Mouse (Mus musculus) c-Kit-positive CD71-positive TER-119-positive erythroid progenitor cells, embryonic 14.5 days (primary cell): ENCODE measurements around the gene Utp3.

Experiments used
- DNase-seq: peaks from one replicate; pipeline ENCODE4 v3.0.0-alpha.2; 2013; ENCODE audit warnings: low spot score

Gene Utp3

DNA sequence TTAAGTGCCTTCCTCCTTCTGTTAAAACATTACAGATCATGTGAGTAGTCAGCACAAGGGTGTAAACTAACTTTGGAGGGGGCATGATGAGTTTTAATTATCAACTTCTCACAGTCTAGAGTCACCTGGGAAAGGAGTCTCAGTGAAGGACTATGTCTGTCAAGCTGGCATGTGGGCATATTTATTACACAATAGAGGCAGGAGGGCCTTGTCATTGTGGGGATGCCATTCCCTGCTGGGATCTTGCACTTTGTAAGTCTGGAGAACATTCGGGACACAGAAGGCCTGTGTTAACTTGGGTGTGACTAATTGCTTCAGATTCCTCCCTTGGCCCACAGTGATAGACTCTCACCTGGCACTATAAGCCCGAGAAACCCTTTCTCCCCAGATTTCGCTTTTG lies 15.3 kb downstream of the Utp3 start:
- no peak for DNase-seq

DNA sequence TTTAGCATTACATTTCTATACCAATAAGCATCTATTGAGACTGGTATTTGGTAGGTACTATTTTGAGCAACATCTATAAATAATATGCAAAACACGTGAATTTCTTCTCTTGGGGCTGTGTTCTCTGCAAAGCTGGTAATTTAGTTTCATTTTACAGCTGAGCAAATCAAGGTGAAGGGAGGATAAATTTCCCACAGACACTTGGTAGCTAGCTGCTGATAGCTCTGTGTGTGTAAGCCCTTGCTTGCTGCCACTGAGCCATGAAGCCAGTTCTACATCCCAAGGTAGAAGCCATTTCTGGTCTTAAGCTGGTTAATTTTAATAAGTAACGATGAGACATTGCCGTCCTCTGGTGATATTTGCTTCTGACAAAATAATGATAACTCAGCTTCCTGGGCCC lies 20.6 kb downstream of the Utp3 start:
- DNase-seq = no peak

DNA sequence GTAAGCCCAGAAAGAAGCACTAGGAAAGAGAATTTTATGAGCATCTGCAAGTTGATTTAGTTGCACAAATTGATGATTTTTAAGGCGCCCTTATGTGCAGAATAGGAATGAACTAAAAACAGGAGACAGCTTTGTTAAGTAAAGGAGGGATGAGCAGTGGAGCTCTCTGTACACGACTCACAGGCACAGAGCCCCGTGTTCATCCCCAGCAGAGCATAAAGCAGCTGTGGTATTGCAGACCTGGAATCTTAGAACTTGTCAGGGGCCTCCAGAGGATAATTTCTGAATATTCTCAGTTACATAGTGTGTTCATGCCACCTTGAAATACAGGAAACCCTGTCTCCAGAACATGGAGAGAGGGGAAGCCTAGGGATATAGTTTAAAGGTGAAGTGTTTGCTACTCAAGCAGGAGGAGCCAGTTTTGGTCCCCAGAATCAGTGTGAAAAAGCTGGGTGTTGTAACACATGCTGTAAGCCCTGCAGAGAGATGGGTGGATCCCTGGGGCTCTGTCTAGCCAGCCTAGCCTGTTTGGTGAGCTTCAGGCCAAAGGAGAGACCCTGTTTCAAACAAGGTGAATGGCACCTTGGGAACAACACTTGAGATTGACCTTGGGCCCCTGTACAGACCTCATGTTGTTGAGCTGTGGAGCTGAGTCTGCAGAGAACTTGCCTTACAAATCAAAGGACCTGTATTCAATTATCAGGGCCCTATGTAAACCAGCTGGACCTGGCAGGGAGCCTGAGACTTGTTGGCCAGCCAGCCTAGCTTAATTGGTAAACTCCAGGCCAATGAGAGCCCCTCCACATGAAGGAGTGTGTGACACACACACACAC lies 21.5 kb downstream of the Utp3 start:
- no peak for DNase-seq

DNA sequence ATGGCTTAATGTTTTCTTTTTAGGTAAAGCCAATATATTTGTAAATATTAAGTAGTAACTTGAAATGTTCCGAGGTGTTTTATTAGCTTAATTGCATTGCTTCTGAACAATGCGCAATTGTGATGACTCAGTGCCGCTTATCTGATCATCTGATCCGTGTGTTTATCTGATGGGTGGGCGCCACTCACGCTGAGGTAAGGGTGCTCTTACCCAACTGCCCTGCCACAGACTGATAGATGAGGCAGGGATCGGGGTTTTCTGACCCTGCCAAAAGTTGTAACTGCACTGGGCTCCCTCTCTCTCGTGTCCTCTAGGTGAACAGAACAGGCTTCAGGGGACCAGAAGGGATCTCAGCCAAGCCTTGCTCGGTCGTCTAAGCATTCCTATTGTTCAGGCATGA lies 26.4 kb downstream of the Utp3 start:
- no peak for DNase-seq

DNA sequence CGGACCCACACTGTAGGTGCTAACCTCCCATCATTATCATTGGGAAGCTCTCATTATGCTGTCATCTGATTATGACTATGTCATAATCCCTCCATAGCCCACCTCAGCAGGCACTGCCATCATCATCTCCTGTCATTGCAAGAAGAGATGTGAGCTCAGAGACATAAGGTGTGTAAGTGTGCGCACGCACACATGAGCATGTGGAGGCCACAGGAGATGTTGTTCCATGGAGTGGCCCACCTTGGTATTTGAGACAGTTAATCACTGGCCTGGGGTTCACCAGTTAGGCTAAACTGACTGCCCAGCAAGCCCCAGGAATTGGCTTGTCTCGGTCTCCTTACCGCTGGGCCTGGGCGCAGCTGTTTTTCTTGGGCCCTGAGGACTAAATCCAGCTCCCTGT lies 27.1 kb downstream of the Utp3 start:
- DNase-seq = no peak

DNA sequence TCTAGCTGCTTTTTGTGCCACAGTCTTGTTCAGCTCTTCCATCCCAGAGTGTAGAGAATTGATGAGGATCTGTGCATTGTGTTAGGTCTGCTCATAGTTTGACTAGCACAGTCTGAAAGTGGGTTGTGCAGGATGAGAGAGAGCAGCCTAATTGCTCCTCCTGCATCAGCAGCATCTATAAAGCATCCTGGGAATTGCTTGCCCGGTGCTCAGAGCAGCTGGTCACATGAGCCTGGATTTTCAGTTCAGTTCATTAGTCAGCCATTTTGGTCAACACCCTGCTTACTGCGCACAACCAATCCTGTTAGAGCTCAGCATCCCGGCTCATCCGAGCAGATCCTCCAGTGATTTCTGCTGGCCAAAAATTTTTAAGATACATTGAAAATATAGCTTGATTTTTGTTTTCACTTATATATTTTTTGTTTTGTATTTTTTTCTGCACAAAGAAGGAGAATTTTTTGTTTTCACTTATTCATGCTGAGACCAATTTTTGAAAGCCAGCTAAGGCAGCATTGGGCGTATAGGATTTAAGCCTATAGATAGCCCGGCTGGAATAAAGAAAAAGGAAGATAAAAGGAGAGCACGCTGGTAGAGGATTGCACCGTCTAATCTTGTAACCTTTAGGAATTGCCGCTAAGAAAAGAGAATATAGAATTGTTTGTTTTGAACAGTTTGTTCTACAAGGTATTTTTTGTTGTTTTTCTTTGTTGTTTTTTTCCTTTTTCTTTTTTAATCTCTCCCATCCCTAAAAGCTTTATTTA lies 29.2 kb downstream of the Utp3 start:
- DNase-seq = no peak

DNA sequence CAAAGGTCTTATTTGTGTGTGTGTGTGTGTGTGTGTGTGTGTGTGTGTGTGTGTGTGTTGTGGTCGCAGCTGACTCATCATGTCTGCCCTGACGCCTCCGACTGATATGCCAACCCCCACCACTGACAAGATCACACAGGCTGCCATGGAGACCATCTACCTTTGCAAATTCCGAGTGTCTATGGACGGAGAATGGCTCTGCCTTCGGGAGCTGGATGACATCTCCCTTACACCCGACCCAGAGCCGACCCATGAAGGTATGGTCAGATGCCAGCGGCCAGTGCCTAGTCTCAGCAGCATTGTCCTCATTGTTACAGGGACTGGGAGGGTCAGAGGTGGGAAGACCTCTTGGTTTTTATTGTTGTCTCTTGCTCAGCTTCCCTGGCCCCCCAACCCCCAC lies 29.8 kb downstream of the Utp3 start:
- DNase-seq = no peak

DNA sequence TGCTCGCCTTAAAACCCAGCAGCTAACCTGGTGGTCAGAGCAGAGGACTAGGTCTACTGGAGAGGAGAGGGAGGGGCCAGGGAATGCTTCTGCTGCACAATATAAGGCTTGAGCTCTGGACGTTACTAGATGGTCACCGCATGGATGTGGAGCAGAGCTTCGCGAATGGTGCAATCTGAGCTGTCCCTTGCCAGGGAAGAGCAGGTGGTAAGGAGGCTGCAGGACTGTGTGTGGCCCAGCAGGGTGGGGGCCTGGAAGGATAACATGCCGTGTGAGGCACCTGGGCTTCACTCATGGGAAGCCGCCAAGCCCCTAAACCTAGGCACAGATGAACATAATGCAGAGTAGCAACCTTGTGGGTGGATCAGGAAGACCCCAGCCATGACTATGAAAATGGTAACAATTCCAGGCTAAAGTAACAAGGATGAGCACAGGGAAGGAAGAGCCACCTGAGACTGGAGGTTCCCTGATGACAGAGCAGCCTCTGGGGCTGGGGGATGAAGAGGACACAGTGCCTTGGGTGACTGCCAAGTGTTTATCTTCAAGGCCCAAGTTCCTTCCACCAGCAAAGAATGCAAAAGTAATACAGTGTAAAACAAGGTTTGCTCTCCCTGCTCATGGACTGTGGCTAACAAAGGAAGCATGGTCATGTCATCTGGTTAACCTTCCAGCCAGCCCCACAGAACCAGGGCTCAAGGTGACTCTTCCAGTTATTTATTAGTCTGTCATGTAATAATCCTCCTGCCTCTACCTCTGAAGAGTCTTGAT lies 32.3 kb downstream of the Utp3 start:
- DNase-seq = no peak

DNA sequence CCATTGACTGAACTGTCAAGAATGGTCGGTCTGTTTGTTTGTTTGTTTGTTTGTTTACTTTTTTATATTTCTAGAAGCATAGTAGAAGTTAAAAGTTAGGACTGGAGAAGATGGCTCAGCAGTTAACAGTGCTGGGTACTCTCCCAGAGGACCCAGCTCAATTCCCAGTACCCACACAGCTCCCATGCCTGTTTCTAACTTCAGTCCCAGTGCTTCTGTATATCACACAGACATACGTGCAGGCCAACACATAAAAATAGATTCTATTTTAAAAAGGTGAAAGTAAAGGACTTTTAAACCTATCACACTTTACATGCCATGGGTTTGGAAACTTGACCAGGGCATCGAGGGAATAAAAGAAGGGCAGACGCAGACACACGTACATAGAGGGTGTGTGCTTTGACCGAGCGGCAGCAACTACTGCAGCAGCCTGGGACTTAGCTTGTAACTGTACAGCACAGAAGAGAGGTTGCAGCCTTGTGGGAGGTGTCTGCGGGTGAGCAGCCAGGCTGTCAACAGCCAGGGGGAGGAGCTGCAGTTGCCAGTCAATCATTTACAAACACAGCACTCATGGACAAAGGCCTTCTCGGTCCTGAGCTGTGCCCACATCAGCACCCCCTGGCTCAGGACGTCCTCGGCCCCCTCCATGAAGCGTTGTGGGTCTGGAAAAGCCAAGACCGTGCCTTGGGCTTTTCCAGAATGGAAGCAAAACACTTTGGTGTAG lies 33.1 kb downstream of the Utp3 start:
- no peak for DNase-seq

DNA sequence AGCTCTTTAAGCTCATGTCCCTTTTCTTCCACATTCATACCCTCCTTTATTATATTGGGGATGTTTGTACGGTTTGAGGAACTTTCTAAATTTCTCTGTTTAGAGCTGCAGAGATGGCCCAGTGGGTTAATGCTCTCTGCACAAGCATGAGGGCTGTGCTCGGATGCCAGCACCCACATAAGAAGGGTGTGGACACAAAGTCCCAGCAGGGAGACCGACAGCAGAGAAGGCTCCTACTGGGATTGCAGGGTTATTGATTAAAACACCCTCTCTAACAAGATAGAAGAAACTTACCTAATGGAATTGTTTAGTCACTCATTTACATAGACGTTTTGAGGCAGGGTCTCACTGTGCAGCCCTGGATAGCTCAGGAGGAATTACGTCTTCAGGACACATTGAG lies 34.2 kb downstream of the Utp3 start:
- DNase-seq = no peak

DNA sequence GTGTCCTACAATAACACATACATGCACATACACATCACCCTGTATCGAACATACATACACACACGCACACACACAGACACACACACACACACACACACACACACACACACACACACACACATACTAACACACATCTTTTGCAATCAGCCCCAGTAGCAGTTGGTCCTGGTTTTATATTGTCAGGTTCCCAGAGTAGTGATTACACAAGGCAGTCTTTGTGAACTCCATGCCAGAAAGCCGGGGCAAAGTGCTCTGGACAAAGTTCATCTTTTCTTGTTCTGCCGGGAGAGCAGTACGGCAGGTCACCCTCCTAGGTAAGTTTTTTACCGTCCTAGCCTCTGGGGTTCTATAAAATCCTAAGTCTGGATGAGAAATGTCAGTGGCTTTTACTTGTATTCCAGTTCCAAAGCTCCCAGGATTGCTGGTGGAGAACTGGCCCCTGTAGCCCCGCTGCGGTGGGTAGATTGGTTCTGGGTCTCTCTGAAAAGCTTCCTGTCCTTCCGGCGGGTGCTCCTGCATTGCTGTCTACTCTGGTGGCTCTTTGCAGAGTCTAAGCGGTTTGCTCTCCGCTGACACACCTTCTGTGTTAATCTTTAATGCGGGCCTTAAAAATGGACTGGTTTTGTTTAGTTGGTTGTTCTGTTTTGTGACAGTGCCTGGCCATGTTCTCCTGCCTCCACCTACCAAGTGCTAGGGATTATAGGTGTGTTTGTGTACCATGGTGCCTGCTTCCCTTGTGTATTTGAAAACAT lies 39.3 kb downstream of the Utp3 start:
- no peak for DNase-seq

DNA sequence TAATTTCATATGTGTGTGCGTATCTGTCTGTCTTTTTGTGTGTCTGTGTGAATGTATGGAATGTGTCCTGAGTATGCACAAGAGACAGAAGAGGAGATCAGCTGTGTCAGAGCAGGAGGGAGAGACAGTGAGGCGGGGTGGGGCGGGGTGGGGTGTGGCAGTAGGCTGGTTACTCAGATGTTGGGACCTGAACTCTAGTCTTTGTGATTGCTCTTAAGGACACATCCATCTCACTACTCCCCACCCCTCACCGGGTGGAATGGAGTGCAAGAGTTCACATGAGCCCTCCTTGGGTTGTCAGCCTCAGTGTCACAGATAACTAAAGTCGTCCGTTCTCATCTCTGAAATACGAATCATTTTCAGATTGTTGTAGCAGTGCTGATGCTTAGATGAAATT lies 39.9 kb downstream of the Utp3 start:
- no peak for DNase-seq

DNA sequence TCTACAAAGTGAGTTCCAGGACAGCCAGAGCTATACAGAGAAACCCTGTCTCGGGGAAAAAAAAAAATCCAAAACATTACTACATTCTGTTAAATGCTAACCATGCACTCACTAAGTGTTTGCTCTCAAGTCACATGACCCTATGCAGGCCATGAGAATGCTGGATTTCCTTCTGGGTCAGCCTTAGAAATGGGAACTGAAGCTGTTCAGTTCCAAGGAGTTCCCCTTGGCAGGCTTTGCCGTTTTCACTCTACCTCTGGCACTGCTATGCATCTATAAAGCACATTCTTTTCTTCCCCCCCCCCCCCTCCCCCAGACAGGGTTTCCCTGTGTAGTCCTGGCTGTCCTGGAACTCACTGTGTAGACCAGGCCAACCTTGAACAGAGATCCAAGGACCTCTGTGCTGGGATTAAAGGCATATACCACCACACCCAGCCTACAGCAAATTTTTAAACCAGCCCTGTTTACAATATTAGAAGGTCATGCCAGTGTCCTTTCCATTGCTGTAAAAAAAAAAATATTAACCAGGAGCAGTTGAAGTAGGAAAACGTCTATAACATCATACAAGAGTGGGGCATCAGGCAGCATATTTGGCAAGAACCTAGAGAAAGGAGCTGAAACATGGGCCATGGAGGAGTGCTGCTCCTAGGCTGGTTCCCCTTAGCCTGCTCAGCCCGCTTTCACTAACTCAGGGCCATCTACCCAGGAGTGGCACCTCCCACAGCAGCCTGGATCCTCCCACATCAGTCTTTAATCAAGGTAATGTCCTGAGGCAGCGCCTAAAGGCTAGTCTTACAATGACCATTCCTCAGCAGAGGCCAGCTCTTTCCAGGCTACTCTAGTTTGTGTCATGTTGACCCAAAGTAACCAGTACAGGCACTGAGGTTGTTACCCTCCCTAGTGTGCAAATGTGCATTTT lies 41.5 kb downstream of the Utp3 start:
- DNase-seq = no peak

DNA sequence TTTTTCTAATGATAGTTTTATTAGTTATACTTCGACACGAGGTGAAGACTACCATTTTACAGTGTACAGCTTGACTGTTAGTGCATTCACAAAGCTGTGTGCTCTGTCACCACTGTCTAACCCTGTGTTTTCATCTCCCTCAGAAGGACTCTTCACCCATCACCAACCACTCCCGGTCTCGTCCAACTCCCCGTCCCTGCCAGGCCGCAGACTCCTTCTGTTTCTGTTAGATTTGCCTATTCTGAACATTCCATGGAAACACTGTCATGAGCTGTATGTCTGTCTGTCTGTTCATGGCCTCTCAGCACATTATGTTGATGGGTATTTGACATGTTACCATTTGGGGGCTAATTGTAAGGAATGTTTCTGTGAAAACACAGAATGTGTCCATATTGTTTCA lies 44.7 kb downstream of the Utp3 start:
- no peak for DNase-seq

DNA sequence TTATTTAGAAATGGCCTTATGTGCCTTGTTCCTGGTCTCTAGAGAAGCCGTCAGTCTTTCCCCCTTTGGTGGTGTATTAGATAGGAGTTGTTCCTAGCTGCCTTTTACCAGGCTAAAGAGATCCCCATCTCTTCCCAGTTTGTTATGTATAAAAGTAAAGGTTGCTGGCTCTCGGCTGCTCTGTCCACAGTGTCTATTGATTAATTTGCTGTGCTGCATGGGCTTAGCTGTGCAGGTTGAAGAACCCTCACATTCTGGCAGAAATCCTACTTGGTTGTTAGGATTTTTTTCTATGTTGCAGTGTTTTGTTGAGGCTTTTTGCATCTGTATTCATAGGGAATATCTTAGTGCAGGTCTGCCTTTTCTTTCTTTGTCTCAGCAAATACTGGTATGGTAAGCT lies 47.8 kb downstream of the Utp3 start:
- DNase-seq = no peak

DNA sequence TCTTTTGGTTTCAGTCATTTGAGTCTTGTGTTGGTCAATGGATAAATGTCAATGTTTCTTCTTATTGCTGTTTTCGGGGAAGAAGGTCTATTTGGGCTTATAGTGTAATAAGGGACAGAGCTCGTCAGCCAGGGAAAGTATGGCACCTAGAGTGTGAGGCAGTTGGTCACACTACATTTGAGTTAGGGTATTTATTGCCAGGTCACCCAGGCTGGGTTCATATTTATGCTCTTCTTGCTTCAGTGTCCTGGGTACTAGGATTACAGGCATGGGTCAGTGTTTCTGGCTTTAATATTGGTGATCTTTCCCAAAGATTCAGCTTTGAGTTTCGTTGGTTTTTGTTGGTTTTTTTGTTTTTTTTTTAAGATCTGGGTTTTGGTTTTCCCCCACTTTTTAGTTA lies 48.5 kb downstream of the Utp3 start:
- DNase-seq = no peak

DNA sequence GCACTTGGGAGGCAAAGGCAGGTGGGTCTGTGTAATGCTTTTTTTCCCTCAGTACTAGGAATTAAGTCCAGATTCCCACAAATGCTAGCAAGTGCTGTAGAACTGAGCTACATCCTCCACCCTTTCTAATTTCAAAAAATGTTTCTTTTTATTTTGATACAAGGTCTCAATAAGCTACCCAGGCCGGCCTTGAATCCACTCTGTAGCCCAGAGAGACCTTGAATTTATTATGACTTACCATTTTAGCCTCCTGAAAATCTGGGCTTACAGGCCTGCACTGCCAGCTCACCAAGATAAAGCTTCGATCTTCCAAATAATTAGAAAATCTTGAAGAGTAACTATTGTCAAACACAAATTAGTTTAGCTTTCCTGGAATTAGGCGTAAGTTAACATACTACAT lies 49.8 kb downstream of the Utp3 start:
- DNase-seq = no peak

DNA sequence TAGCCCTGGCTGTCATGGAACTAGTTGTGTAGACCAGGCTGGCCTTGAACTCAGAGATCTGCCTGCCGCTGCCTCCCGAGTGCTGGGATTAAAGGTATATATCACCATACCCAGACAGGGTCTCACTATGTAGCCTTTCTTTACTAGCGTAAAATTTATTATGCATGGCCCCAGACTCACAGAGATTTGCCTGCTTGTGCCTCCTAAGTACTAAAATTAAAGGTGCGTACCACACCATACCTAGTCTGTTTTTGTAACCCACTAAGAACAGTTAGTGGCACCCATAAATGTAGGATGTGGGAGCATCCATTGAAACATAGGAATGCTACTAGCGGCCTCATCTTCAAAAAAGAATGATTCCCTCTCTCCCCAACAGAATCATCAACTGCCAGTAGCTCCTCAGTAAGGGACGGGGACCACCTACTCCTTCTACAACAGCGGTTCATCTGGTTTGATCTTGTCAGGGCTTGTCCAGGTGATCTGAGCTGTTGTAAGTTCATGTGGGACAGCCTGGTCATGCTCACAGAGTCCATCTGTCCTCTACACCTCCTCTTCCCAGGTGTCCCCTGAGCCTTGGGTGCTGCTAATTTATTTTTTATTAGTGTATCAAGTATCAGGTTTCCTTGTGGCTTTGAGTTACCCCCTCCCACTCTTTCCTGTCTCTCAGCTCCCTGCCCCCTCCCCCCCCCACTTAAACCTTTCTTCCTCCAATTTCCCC lies 50.5 kb downstream of the Utp3 start:
- DNase-seq = no peak
